Mouse (Mus musculus): ENCODE measurements around the gene Pkm. TPM values are rescaled to one million over a fixed set of nuclear protein-coding genes. Genes with fewer than 3 reads are reported as not detected.

Gene Pkm
- total and polyA plus RNA-seq, 2 experiments from 2014 or later = 883 to 945 TPM

DNA sequence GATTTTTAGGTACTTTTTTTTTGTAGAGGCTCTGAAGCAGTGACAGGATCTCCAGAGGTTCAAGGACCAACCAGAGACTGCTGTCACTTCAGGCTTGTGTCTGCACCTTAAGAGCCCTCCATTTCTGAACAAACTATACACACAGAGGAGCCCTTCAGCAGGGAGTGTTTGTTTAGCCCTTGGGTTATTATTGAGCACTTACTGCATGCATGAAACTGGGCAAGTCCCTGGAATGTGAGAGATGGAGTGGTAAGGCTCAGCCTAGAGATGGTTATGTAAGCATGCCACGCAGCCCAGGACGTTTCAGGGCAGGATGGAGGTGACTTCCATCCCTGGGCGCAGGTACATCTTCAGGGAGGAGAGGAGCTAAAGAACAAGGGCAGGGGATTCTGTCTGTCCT, 40.2 kb downstream of the Pkm start:
- ATAC-seq (no peak), DNase-seq (ENCODE audit: low spot score) (no peak)
- Histone ChIP-seq H3K27me3 (ENCODE audit: insufficient read depth, low read length) (no peaks in the 10 kb centered on the region), H3K4me2 (ENCODE audit: low read depth, low read length) (no peak overlapping the region), H3K36me3 (ENCODE audit: insufficient read depth, low read length) (no peaks in the 10 kb centered on the region), H3K9ac (replicated peaks; ENCODE audit: low read length) (no peak overlapping the region), H3K27ac (no peak overlapping the region), H3K4me3 (ENCODE audit: low read length) (no peak overlapping the region), H3K4me1 (ENCODE audit: insufficient read depth, low read length) (peaks cover 10% of the 10 kb centered on the region), H3K9me3 (ENCODE audit: low read length) (no peaks in the 10 kb centered on the region)
- 90% methylated on average over 3 of the region's 3 CpGs for WGBS
- TF ChIP-seq CTCF (IDR thresholded peaks at IDR 0.05; ENCODE audit: low read depth) = no peak

DNA sequence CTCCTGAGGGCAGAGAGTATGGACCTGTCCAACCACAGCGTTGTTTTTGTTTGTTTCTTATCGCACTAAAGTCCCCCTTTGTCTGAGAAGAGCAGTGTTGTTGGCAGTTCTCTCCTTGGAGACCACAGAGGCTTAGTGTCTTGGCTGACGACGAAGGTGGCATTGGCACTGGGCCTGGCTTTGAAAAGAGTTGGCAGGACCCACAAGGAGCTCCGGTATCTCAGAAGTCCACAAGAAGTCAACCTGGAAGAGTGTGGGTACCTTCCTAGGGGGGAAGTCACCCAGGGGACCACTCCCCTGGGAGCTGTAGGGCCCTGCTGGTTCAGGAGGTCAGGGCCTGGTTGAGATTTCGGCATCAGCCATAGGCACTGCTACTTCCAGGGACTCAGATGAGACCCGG, 44.9 kb downstream of the Pkm start:
- no peaks in the 10 kb centered on the region for H3K27me3 ChIP-seq (ENCODE audit: insufficient read depth, low read length)
- no peak for ATAC-seq
- no peak overlapping the region for H3K9ac ChIP-seq (replicated peaks; ENCODE audit: low read length)
- 53% methylated on average over 7 of the region's 7 CpGs for WGBS
- H3K4me3 ChIP-seq (ENCODE audit: low read length) = no peak overlapping the region
- H3K4me2 ChIP-seq (ENCODE audit: low read depth, low read length) = no peak overlapping the region
- DNase-seq (ENCODE audit: low spot score) = no peak
- no peaks in the 10 kb centered on the region for H3K4me1 ChIP-seq (ENCODE audit: insufficient read depth, low read length)
- no peak overlapping the region for H3K27ac ChIP-seq
- TF ChIP-seq CTCF (IDR thresholded peaks at IDR 0.05; ENCODE audit: low read depth) = no peak
- no peaks in the 10 kb centered on the region for H3K9me3 ChIP-seq (ENCODE audit: low read length)
- H3K36me3 ChIP-seq (ENCODE audit: insufficient read depth, low read length) = no peaks in the 10 kb centered on the region

DNA sequence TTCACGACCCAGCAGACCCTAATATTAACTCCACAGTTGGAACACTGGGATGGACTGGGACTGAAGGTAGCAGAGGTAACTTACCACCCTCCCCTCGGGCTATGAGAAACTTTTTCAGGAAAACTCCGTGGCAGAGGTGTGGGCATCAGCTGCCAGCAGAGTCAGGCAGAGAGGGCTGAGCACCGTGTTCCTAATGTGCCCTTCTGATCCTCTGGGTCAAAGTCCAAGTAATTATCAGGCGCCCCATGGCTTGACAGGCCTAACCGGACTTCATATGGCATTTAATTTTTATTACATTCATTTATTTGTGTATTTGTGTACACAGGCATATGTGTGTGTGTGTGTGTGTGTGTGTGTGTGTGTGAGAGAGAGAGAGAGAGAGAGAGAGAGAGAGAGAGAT, 46.9 kb downstream of the Pkm start:
- no peak for TF ChIP-seq CTCF (IDR thresholded peaks at IDR 0.05; ENCODE audit: low read depth)
- Histone ChIP-seq H3K4me1 (ENCODE audit: insufficient read depth, low read length) (no peaks in the 10 kb centered on the region), H3K9ac (replicated peaks; ENCODE audit: low read length) (no peak overlapping the region), H3K36me3 (ENCODE audit: insufficient read depth, low read length) (no peaks in the 10 kb centered on the region), H3K4me3 (ENCODE audit: low read length) (no peak overlapping the region), H3K9me3 (ENCODE audit: low read length) (no peaks in the 10 kb centered on the region), H3K4me2 (ENCODE audit: low read depth, low read length) (no peak overlapping the region), H3K27ac (no peak overlapping the region), H3K27me3 (ENCODE audit: insufficient read depth, low read length) (no peaks in the 10 kb centered on the region)
- DNase-seq (ENCODE audit: low spot score) (no peak), ATAC-seq (no peak)
- WGBS = 77% methylated on average over 6 of the region's 6 CpGs

DNA sequence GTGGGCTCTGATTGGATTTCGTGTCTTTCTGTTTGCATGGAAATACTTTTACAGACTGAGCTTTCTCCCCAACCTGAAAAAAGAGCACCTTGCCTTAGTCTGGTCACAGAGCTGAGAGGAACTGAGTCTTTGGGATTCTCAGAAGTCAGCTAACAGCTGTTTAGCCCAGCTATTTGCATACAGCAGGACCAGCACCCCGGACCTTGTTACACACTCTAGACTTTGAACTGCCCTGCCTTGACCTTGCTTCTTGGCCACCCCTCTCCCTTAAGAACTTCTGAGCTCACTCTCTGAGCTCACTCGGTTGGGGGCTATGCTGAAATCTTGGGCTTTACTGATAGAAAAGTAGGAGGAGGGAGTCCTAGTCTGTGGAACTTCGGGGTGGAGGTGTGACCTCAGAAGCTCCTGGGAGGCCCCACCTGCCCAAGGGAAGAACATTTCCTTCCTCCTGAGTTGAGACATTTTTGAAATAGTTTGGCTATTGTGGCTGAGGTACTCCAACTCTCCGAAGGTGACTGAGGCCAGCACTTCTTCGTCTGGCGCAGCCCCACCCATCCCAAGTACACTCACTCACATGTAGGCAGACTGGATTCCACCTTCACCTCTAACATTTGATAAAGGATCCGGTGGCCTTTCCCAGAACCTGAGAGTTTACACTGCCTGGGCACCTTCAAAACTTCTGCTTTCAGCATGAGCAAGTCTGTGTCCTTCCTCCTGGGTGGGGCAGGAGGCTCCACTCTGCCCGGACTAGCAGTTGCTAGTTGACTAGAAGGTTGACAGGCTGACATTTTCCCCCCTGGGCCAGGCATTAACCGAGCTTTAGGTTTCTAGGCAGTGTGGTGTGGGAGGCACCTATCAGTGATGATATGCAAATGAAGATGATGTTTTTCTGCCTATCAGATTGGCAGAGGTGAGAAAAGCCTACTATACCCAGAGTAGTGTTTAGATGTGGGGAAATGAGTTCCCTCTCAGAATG, 51.0 kb downstream of the Pkm start:
- ATAC-seq = no peak
- H3K27ac ChIP-seq = no peak overlapping the region
- DNase-seq (ENCODE audit: low spot score) = no peak
- no peaks in the 10 kb centered on the region for H3K36me3 ChIP-seq (ENCODE audit: insufficient read depth, low read length)
- no peaks in the 10 kb centered on the region for H3K27me3 ChIP-seq (ENCODE audit: insufficient read depth, low read length)
- no peak overlapping the region for H3K4me2 ChIP-seq (ENCODE audit: low read depth, low read length)
- no peaks in the 10 kb centered on the region for H3K9me3 ChIP-seq (ENCODE audit: low read length)
- 72% methylated on average over 10 of the region's 10 CpGs for WGBS
- no peak overlapping the region for H3K9ac ChIP-seq (replicated peaks; ENCODE audit: low read length)
- no peaks in the 10 kb centered on the region for H3K4me1 ChIP-seq (ENCODE audit: insufficient read depth, low read length)
- TF ChIP-seq CTCF (IDR thresholded peaks at IDR 0.05; ENCODE audit: low read depth) = no peak
- no peak overlapping the region for H3K4me3 ChIP-seq (ENCODE audit: low read length)

DNA sequence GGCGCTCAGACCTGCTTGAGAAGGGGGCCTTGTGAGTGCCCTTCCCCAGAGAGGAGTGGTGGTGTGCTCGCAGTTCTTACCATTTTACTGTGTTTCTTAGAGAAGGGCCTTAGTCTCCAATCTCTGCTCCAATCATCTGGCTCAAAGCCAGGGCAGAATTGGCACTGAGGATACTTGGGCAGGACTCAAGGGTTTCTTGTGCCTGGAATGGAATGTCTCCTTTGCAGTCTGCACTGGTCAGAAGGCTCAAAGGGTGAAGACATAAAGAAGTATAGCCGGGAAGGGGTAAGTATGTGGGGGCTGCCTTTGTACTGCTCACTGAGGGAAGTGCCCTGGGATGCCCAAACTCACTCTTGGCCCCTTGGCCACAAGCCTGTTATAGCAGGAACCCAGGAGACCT, 53.1 kb downstream of the Pkm start:
- 58% methylated on average over 3 of the region's 3 CpGs for WGBS
- no peak for TF ChIP-seq CTCF (IDR thresholded peaks at IDR 0.05; ENCODE audit: low read depth)
- Histone ChIP-seq H3K4me2 (ENCODE audit: low read depth, low read length) (no peak overlapping the region), H3K27ac (no peak overlapping the region), H3K9me3 (ENCODE audit: low read length) (no peaks in the 10 kb centered on the region), H3K9ac (replicated peaks; ENCODE audit: low read length) (no peak overlapping the region), H3K4me3 (ENCODE audit: low read length) (no peak overlapping the region), H3K4me1 (ENCODE audit: insufficient read depth, low read length) (no peaks in the 10 kb centered on the region), H3K36me3 (ENCODE audit: insufficient read depth, low read length) (no peaks in the 10 kb centered on the region), H3K27me3 (ENCODE audit: insufficient read depth, low read length) (no peaks in the 10 kb centered on the region)
- no peak for ATAC-seq
- DNase-seq (ENCODE audit: low spot score) = no peak

DNA sequence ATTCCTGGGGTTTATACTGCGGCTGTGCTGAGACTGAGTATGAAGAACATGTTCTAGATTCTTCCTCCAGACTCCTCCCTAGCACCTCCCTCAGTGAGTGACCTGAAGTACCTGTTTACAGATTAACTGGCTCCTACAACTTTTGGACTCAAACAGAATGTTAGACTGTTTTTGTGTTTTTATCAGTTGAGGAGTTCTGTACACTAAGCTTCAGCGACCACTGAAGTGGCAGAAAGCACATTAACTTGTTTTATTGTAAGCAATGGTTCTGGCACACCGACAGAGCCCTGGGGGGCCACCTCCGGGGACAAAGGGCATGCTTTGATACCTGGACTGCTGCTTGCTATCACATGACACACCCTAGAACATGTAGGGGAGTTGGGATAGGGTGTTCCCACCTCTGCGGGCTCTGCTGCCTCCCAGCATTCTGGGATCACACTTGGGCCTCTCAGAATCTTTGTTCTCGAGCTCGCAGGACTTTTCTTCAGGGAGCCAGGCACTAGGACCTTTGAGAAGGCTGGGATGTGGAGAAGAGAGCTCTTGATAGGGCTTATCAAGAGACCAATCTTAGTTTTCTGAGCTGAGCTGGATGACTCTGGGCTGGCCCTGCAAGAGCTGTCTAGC, 60.2 kb downstream of the Pkm start:
- DNase-seq (ENCODE audit: low spot score) (no peak), ATAC-seq (no peak)
- Histone ChIP-seq H3K4me3 (ENCODE audit: low read length) (no peak overlapping the region), H3K27ac (no peak overlapping the region), H3K36me3 (ENCODE audit: insufficient read depth, low read length) (no peaks in the 10 kb centered on the region), H3K9me3 (ENCODE audit: low read length) (no peaks in the 10 kb centered on the region), H3K4me2 (ENCODE audit: low read depth, low read length) (no peak overlapping the region), H3K4me1 (ENCODE audit: insufficient read depth, low read length) (no peaks in the 10 kb centered on the region), H3K27me3 (ENCODE audit: insufficient read depth, low read length) (no peaks in the 10 kb centered on the region), H3K9ac (replicated peaks; ENCODE audit: low read length) (no peak overlapping the region)
- no peak for TF ChIP-seq CTCF (IDR thresholded peaks at IDR 0.05; ENCODE audit: low read depth)
- WGBS = 77% methylated on average over 7 of the region's 7 CpGs

DNA sequence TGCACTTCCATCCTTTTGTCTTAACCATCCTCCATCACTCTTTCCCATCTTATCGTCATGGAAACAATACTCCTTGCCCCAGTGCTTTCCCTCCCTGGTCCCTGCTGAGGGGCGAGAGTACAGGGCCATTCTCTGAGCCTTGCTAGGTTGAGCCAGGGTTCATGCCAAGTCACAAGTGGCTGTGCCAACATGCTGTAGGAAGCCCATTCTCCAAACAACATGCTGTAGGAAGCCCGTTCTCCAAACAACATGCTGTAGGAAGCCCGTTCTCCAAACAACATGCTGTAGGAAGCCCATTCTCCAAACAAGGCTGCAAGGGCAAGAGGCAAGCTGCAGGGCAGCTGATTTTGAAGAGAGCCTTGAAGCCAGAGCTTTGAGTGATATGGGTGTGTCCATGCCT, 62.1 kb downstream of the Pkm start:
- H3K27ac ChIP-seq = no peak overlapping the region
- no peak for TF ChIP-seq CTCF (IDR thresholded peaks at IDR 0.05; ENCODE audit: low read depth)
- H3K4me2 ChIP-seq (ENCODE audit: low read depth, low read length) = no peak overlapping the region
- no peaks in the 10 kb centered on the region for H3K4me1 ChIP-seq (ENCODE audit: insufficient read depth, low read length)
- no peaks in the 10 kb centered on the region for H3K27me3 ChIP-seq (ENCODE audit: insufficient read depth, low read length)
- no peak overlapping the region for H3K4me3 ChIP-seq (ENCODE audit: low read length)
- H3K9ac ChIP-seq (replicated peaks; ENCODE audit: low read length) = no peak overlapping the region
- no peaks in the 10 kb centered on the region for H3K9me3 ChIP-seq (ENCODE audit: low read length)
- ATAC-seq = no peak
- no peak for DNase-seq (ENCODE audit: low spot score)
- 70% methylated on average over 4 of the region's 4 CpGs for WGBS
- H3K36me3 ChIP-seq (ENCODE audit: insufficient read depth, low read length) = no peaks in the 10 kb centered on the region

Data from hindbrain, postnatal 0 days (tissue).